Mouse (Mus musculus): ENCODE data around the gene Armcx4. TPM values are rescaled to one million over a fixed set of nuclear protein-coding genes. Genes with fewer than 3 reads are reported as not detected.
"Not testable (repeated sequence)": the region's sequence is repeated elsewhere in the genome, so short reads cannot be mapped to it uniquely, and the experiment has no call there.

Gene Armcx4
- polyA plus RNA-seq, 1 experiment from 2014 or later = 7.4 TPM

GRCm38 (mm10) chrX:134690871-134691539 lies 4.7 kb downstream of the Armcx4 start:
- ATAC-seq (ENCODE audit: low FRiP score, low read depth) = no peak
- no peak overlapping the region for H3K4me2 ChIP-seq (replicated peaks)
- 92% methylated on average over 10 of the region's 10 CpGs for WGBS

GRCm38 (mm10) chrX:134691540-134691935 lies 5.2 kb downstream of the Armcx4 start:
- 92% methylated on average over 2 of the region's 2 CpGs for WGBS
- H3K27ac ChIP-seq = no peak overlapping the region
- ATAC-seq (ENCODE audit: low FRiP score, low read depth) = no peak
- peaks cover 13% of the 10 kb centered on the region; the same call in 1 of the 2 replicates for H3K27me3 ChIP-seq
- no peak overlapping the region for H3K4me3 ChIP-seq
- peaks cover 7% of the 10 kb centered on the region for H3K4me1 ChIP-seq
- H3K9ac ChIP-seq = no peak overlapping the region
- peaks cover 66% of the 10 kb centered on the region for H3K36me3 ChIP-seq
- no peak overlapping the region for H3K4me2 ChIP-seq (replicated peaks)
- H3K9me3 ChIP-seq = no peaks in the 10 kb centered on the region

More at GRCm38 (mm10) chrX:134690871-134691539, 4.7 kb downstream of the Armcx4 start:
- Histone ChIP-seq H3K9me3 (no peaks in the 10 kb centered on the region), H3K4me3 (no peak overlapping the region), H3K36me3 (peaks cover 66% of the 10 kb centered on the region), H3K4me1 (peaks cover 7% of the 10 kb centered on the region), H3K27ac (no peak overlapping the region), H3K9ac (no peak overlapping the region), H3K27me3 (peaks cover 18% of the 10 kb centered on the region; the same call in 1 of the 2 replicates)

GRCm38 (mm10) chrX:134716863-134717262 lies 30.5 kb downstream of the Armcx4 start:
- H3K4me3 ChIP-seq = no peak overlapping the region
- peaks cover 11% of the 10 kb centered on the region for H3K27me3 ChIP-seq
- ATAC-seq (ENCODE audit: low FRiP score, low read depth) = no peak
- H3K4me1 ChIP-seq = no peaks in the 10 kb centered on the region
- no peak overlapping the region for H3K9ac ChIP-seq
- H3K9me3 ChIP-seq = no peaks in the 10 kb centered on the region
- H3K27ac ChIP-seq = no peak overlapping the region
- WGBS = 50% methylated on average over 3 of the region's 3 CpGs
- H3K4me2 ChIP-seq (replicated peaks) = no peak overlapping the region
- H3K36me3 ChIP-seq = peaks cover 18% of the 10 kb centered on the region

- 20% methylated on average over 16 of the region's 16 CpGs for WGBS
- peak within 1 kb of the TSS; percentile 55 for H3K4me3 ChIP-seq
- H3K27me3 ChIP-seq = peaks cover 14% of the 10 kb centered on the region
Measured at GRCm38 (mm10) chrX:134717752-134718308, 31.5 kb downstream of the Armcx4 start, which contains the start of gene Armcx1. TSS of gene Armcx1 (plus strand) at chrX:134717963.

GRCm38 (mm10) chrX:134718524-134718923 lies 32.2 kb downstream of the Armcx4 start:
- Histone ChIP-seq H3K4me1 (no peaks in the 10 kb centered on the region), H3K27ac (peak overlapping the region; percentile 91), H3K4me3 (peak overlapping the region; percentile 55), H3K9me3 (no peaks in the 10 kb centered on the region), H3K9ac (peak overlapping the region; percentile 74), H3K36me3 (peaks cover 18% of the 10 kb centered on the region), H3K27me3 (peaks cover 14% of the 10 kb centered on the region), H3K4me2 (replicated peaks) (peak overlapping the region; percentile 58)
- peak; percentile 87 for ATAC-seq (ENCODE audit: low FRiP score, low read depth)
- 12% methylated on average over 14 of the region's 14 CpGs for WGBS

More at GRCm38 (mm10) chrX:134717752-134718308, 31.5 kb downstream of the Armcx4 start, which contains the start of gene Armcx1:
- peaks cover 18% of the 10 kb centered on the region for H3K36me3 ChIP-seq
- H3K27ac ChIP-seq = peak within 1 kb of the TSS; percentile 91
- H3K9ac ChIP-seq = peak within 1 kb of the TSS; percentile 74
- H3K4me1 ChIP-seq = no peaks in the 10 kb centered on the region
- peak; percentile 93 for ATAC-seq (ENCODE audit: low FRiP score, low read depth)
- H3K9me3 ChIP-seq = no peaks in the 10 kb centered on the region
- H3K4me2 ChIP-seq (replicated peaks) = peak within 1 kb of the TSS; percentile 58

GRCm38 (mm10) chrX:134723762-134724161 lies 37.4 kb downstream of the Armcx4 start:
- H3K4me3 ChIP-seq; H3K4me2 ChIP-seq (replicated peaks); H3K9me3 ChIP-seq; H3K27ac ChIP-seq; H3K4me1 ChIP-seq; H3K9ac ChIP-seq: not testable (repeated sequence)
- peaks cover 18% of the 10 kb centered on the region for H3K36me3 ChIP-seq
- peaks cover 11% of the 10 kb centered on the region; the same call in 1 of the 2 replicates for H3K27me3 ChIP-seq
- WGBS = 18% methylated on average over 2 of the region's 2 CpGs
- ATAC-seq (ENCODE audit: low FRiP score, low read depth) = peak; percentile 36; the same call in 1 of the 2 replicates

GRCm38 (mm10) chrX:134729778-134730177 lies 43.5 kb downstream of the Armcx4 start:
- no peak for ATAC-seq (ENCODE audit: low FRiP score, low read depth)
- H3K27ac ChIP-seq = no peak overlapping the region
- WGBS = 49% methylated on average over 4 of the region's 4 CpGs
- H3K4me1 ChIP-seq = no peaks in the 10 kb centered on the region
- no peak overlapping the region for H3K4me2 ChIP-seq (replicated peaks)
- H3K4me3 ChIP-seq = no peak overlapping the region
- H3K36me3 ChIP-seq = no peaks in the 10 kb centered on the region
- H3K9ac ChIP-seq = no peak overlapping the region
- H3K9me3 ChIP-seq = no peaks in the 10 kb centered on the region
- peaks cover 35% of the 10 kb centered on the region; the same call in 1 of the 2 replicates for H3K27me3 ChIP-seq

- no peak for ATAC-seq (ENCODE audit: low FRiP score, low read depth)
- H3K4me3 ChIP-seq = no peak overlapping the region
Measured at GRCm38 (mm10) chrX:134737796-134738195, 51.5 kb downstream of the Armcx4 start.

GRCm38 (mm10) chrX:134739160-134739559 lies 52.8 kb downstream of the Armcx4 start:
- Histone ChIP-seq H3K36me3 (no peaks in the 10 kb centered on the region), H3K27ac (no peak overlapping the region), H3K4me2 (replicated peaks) (no peak overlapping the region), H3K9me3 (no peaks in the 10 kb centered on the region), H3K27me3 (peaks cover 25% of the 10 kb centered on the region; the same call in 1 of the 2 replicates), H3K4me3 (no peak overlapping the region), H3K4me1 (no peaks in the 10 kb centered on the region), H3K9ac (no peak overlapping the region)
- no peak for ATAC-seq (ENCODE audit: low FRiP score, low read depth)
- WGBS = 67% methylated on average over 4 of the region's 4 CpGs

More at GRCm38 (mm10) chrX:134737796-134738195, 51.5 kb downstream of the Armcx4 start:
- Histone ChIP-seq H3K27me3 (peaks cover 27% of the 10 kb centered on the region; the same call in 1 of the 2 replicates), H3K9ac (no peak overlapping the region), H3K9me3 (no peaks in the 10 kb centered on the region), H3K4me2 (replicated peaks) (no peak overlapping the region), H3K36me3 (no peaks in the 10 kb centered on the region), H3K4me1 (no peaks in the 10 kb centered on the region), H3K27ac (no peak overlapping the region)
- 93% methylated on average over 1 of the region's 1 CpGs for WGBS

- no peaks in the 10 kb centered on the region for H3K36me3 ChIP-seq
- no peak for ATAC-seq (ENCODE audit: low FRiP score, low read depth)
- 60% methylated on average over 5 of the region's 5 CpGs for WGBS
- H3K4me1 ChIP-seq = no peaks in the 10 kb centered on the region
- no peaks in the 10 kb centered on the region for H3K9me3 ChIP-seq
- no peak overlapping the region for H3K4me3 ChIP-seq
- no peak overlapping the region for H3K4me2 ChIP-seq (replicated peaks)
- H3K27ac ChIP-seq = no peak overlapping the region
- H3K27me3 ChIP-seq = peaks cover 17% of the 10 kb centered on the region; the same call in 1 of the 2 replicates
- no peak overlapping the region for H3K9ac ChIP-seq
Measured at GRCm38 (mm10) chrX:134741862-134742261, 55.5 kb downstream of the Armcx4 start.
